Mouse (Mus musculus) embryonic facial prominence, embryonic 11.5 days (tissue): ENCODE measurements around the gene Csrnp3. TPM values are rescaled to one million over a fixed set of nuclear protein-coding genes. Genes with fewer than 3 reads are reported as not detected.

Experiments used
- ATAC-seq: fragments of 200-750 bp; cut with Nextera tagmentation; replicated peaks from 2 replicates; pipeline ENCODE4 v1.8.0; 2017; ENCODE audit warnings: low read depth; ENCODE audit not compliant: insufficient number of reproducible peaks, low FRiP score, low TSS enrichment
- DNase-seq: peaks from one replicate; pipeline ENCODE4 v3.0.0-alpha.2; 2015; ENCODE audit warnings: low spot score
- H3K27ac ChIP-seq: fragments of 300-500 bp; sonication (generic); replicated peaks from 2 replicates; pipeline ENCODE4 v1.5.1; 2014; ENCODE audit warnings: mild to moderate bottlenecking, low read depth, low read length, control low read depth
- H3K27me3 ChIP-seq: fragments of 300-500 bp; sonication (generic); 2 replicates; pipeline ENCODE4 v1.6.1; 2014; ENCODE audit warnings: mild to moderate bottlenecking, low read length, moderate library complexity, mixed read lengths; ENCODE audit not compliant: control insufficient read depth, insufficient read depth
- H3K36me3 ChIP-seq: fragments of 300-500 bp; sonication (generic); replicated peaks from 2 replicates; pipeline ENCODE4 v1.6.1; 2014; ENCODE audit warnings: low read depth, mild to moderate bottlenecking, low read length, moderate library complexity, mixed read lengths; ENCODE audit not compliant: control insufficient read depth, insufficient read depth
- H3K4me1 ChIP-seq: fragments of 300-500 bp; sonication (generic); 2 replicates; pipeline ENCODE4 v1.6.1; 2014; ENCODE audit warnings: low read length, mixed read lengths; ENCODE audit not compliant: control insufficient read depth, insufficient read depth
- H3K4me2 ChIP-seq: fragments of 300-500 bp; sonication (generic); 2 replicates; pipeline ENCODE4 v1.6.1; 2014; ENCODE audit warnings: low read depth, mild to moderate bottlenecking, control low read depth, low read length, moderate library complexity
- H3K4me3 ChIP-seq: fragments of 300-500 bp; sonication (generic); 2 replicates; pipeline ENCODE4 v1.5.1; 2014; ENCODE audit warnings: low read depth, low read length, control low read depth
- H3K9ac ChIP-seq: fragments of 300-500 bp; sonication (generic); replicated peaks from 2 replicates; pipeline ENCODE4 v1.6.1; 2014; ENCODE audit warnings: mild to moderate bottlenecking, control low read depth, low read length
- H3K9me3 ChIP-seq: fragments of 300-500 bp; sonication (generic); replicated peaks from 2 replicates; pipeline ENCODE4 v1.6.1; 2016; ENCODE audit warnings: mild to moderate bottlenecking, low read length, inconsistent platforms, mixed read lengths; ENCODE audit not compliant: control insufficient read depth
- WGBS: fragments of 180-500 bp; shearing (Covaris S2); extraction: QIAGEN DNeasy Blood & Tissue Kit; methylation state at CpG from one replicate; pipeline ENCODE4 v1.1.7; 2014; 5-methylcytosine and 5-hydroxymethylcytosine counted together
- polyA plus RNA-seq: library from polyadenylated mRNA; unstranded; fragments of >200 nt; fragmentation: Nextera tagmentation; extraction: Ambion mirVana; gene quantifications from 2 replicates; pipeline ENCODE4 v1.2.1, GENCODE M21; 2014

The Csrnp3 gene
- polyA plus RNA-seq, 1 experiment from 2014 or later: 5.5 TPM

GRCm38 (mm10) chr2:65896542-65896941 lies 51.0 kb downstream of the Csrnp3 start:
- Histone ChIP-seq H3K27me3 (no peaks in the 10 kb centered on the region), H3K36me3 (no peaks in the 10 kb centered on the region), H3K4me2 (no peak overlapping the region), H3K4me1 (no peaks in the 10 kb centered on the region), H3K9me3 (no peaks in the 10 kb centered on the region), H3K4me3 (no peak overlapping the region), H3K9ac (no peak overlapping the region), H3K27ac (no peak overlapping the region)
- 54% methylated on average over 5 of the region's 5 CpGs for WGBS
- ATAC-seq (no peak), DNase-seq (no peak)

GRCm38 (mm10) chr2:65897084-65897483 lies 51.5 kb downstream of the Csrnp3 start:
- 31% methylated on average over 4 of the region's 4 CpGs for WGBS
- H3K4me1 ChIP-seq: no peaks in the 10 kb centered on the region
- no peak overlapping the region for H3K9ac ChIP-seq
- no peaks in the 10 kb centered on the region for H3K9me3 ChIP-seq
- ATAC-seq (no peak), DNase-seq (no peak)
- no peak overlapping the region for H3K4me2 ChIP-seq
- H3K36me3 ChIP-seq: no peaks in the 10 kb centered on the region
- no peak overlapping the region for H3K4me3 ChIP-seq
- H3K27me3 ChIP-seq: no peaks in the 10 kb centered on the region
- H3K27ac ChIP-seq: no peak overlapping the region

GRCm38 (mm10) chr2:65899478-65899877 lies 53.9 kb downstream of the Csrnp3 start:
- no peak overlapping the region for H3K9ac ChIP-seq
- 84% methylated on average over 2 of the region's 2 CpGs for WGBS
- H3K27me3 ChIP-seq: no peaks in the 10 kb centered on the region
- DNase-seq: no peak
- no peaks in the 10 kb centered on the region for H3K4me1 ChIP-seq
- no peak overlapping the region for H3K27ac ChIP-seq
- no peak overlapping the region for H3K4me2 ChIP-seq
- no peaks in the 10 kb centered on the region for H3K9me3 ChIP-seq
- no peaks in the 10 kb centered on the region for H3K36me3 ChIP-seq
- ATAC-seq: no peak
- no peak overlapping the region for H3K4me3 ChIP-seq

GRCm38 (mm10) chr2:65908526-65908925 lies 63.0 kb downstream of the Csrnp3 start:
- no peak for ATAC-seq
- Histone ChIP-seq H3K27ac (no peak overlapping the region), H3K9me3 (no peaks in the 10 kb centered on the region), H3K4me1 (no peaks in the 10 kb centered on the region), H3K36me3 (no peaks in the 10 kb centered on the region), H3K9ac (no peak overlapping the region), H3K4me2 (no peak overlapping the region), H3K4me3 (no peak overlapping the region), H3K27me3 (no peaks in the 10 kb centered on the region)
- DNase-seq: no peak
- 51% methylated on average over 3 of the region's 3 CpGs for WGBS

- no peaks in the 10 kb centered on the region for H3K36me3 ChIP-seq
- H3K27me3 ChIP-seq: no peaks in the 10 kb centered on the region
- H3K27ac ChIP-seq: no peak overlapping the region
- no peak overlapping the region for H3K9ac ChIP-seq
- WGBS: 20% methylated on average over 13 of the region's 13 CpGs
- no peak overlapping the region for H3K4me2 ChIP-seq
- no peak for DNase-seq
- H3K9me3 ChIP-seq: no peaks in the 10 kb centered on the region
- no peaks in the 10 kb centered on the region for H3K4me1 ChIP-seq
- ATAC-seq: no peak
- H3K4me3 ChIP-seq: no peak overlapping the region
Measured at GRCm38 (mm10) chr2:65909724-65910521, 64.4 kb downstream of the Csrnp3 start.

- Histone ChIP-seq H3K9ac (no peak overlapping the region), H3K4me2 (no peak overlapping the region), H3K4me1 (no peaks in the 10 kb centered on the region), H3K27ac (no peak overlapping the region), H3K9me3 (no peaks in the 10 kb centered on the region), H3K36me3 (no peaks in the 10 kb centered on the region), H3K27me3 (no peaks in the 10 kb centered on the region), H3K4me3 (no peak overlapping the region)
- 57% methylated on average over 7 of the region's 7 CpGs for whole genome bisulfite sequencing
- ATAC-seq: no peak
- DNase-seq: no peak
Measured at GRCm38 (mm10) chr2:65915994-65916393, 70.4 kb downstream of the Csrnp3 start.

GRCm38 (mm10) chr2:65920651-65921412 lies 75.3 kb downstream of the Csrnp3 start:
- no peaks in the 10 kb centered on the region for H3K4me1 ChIP-seq

GRCm38 (mm10) chr2:65925363-65925941 lies 79.9 kb downstream of the Csrnp3 start:
- no peak for DNase-seq
- 82% methylated on average over 15 of the region's 15 CpGs for WGBS

More at GRCm38 (mm10) chr2:65920651-65921412, 75.3 kb downstream of the Csrnp3 start:
- no peak overlapping the region for H3K9ac ChIP-seq
- WGBS: 41% methylated on average over 9 of the region's 9 CpGs
- H3K4me2 ChIP-seq: no peak overlapping the region
- DNase-seq: no peak
- H3K36me3 ChIP-seq: no peaks in the 10 kb centered on the region
- no peaks in the 10 kb centered on the region for H3K27me3 ChIP-seq
- no peak overlapping the region for H3K4me3 ChIP-seq
- H3K27ac ChIP-seq: no peak overlapping the region
- no peaks in the 10 kb centered on the region for H3K9me3 ChIP-seq
- ATAC-seq: no peak

More at GRCm38 (mm10) chr2:65925363-65925941, 79.9 kb downstream of the Csrnp3 start:
- no peaks in the 10 kb centered on the region for H3K36me3 ChIP-seq
- H3K27ac ChIP-seq: no peak overlapping the region
- H3K4me3 ChIP-seq: no peak overlapping the region
- no peaks in the 10 kb centered on the region for H3K27me3 ChIP-seq
- H3K4me1 ChIP-seq: no peaks in the 10 kb centered on the region
- H3K4me2 ChIP-seq: no peak overlapping the region
- no peak overlapping the region for H3K9ac ChIP-seq
- no peaks in the 10 kb centered on the region for H3K9me3 ChIP-seq
- no peak for ATAC-seq
